Mouse (Mus musculus): ENCODE measurements around the gene Rufy3. TPM values are rescaled to one million over a fixed set of nuclear protein-coding genes. Genes with fewer than 3 reads are reported as not detected.

The Rufy3 gene
- polyA plus RNA-seq, 1 experiment from 2014 or later: 20.9 TPM

GRCm38 (mm10) chr5:88604641-88605358 is 40.0 kb downstream of the Rufy3 start:
- Histone ChIP-seq H3K27ac (no peak overlapping the region), H3K27me3 (replicated peaks) (no peaks in the 10 kb centered on the region), H3K4me2 (replicated peaks) (no peak overlapping the region), H3K36me3 (no peaks in the 10 kb centered on the region), H3K4me1 (replicated peaks) (no peaks in the 10 kb centered on the region), H3K9me3 (no peaks in the 10 kb centered on the region), H3K9ac (no peak overlapping the region), H3K4me3 (replicated peaks) (no peak overlapping the region)
- 92% methylated on average over 7 of the region's 7 CpGs for WGBS
- ATAC-seq: no peak

GRCm38 (mm10) chr5:88614129-88614528 is 49.3 kb downstream of the Rufy3 start:
- H3K36me3 ChIP-seq: no peaks in the 10 kb centered on the region
- WGBS: 96% methylated on average over 1 of the region's 1 CpGs
- no peak overlapping the region for H3K9ac ChIP-seq
- no peaks in the 10 kb centered on the region for H3K4me1 ChIP-seq (replicated peaks)
- no peak overlapping the region for H3K4me2 ChIP-seq (replicated peaks)
- H3K27me3 ChIP-seq (replicated peaks): no peaks in the 10 kb centered on the region
- no peak overlapping the region for H3K27ac ChIP-seq
- H3K4me3 ChIP-seq (replicated peaks): no peak overlapping the region
- no peaks in the 10 kb centered on the region for H3K9me3 ChIP-seq
- no peak for ATAC-seq

GRCm38 (mm10) chr5:88616988-88617387 is 52.1 kb downstream of the Rufy3 start:
- no peak overlapping the region for H3K4me3 ChIP-seq (replicated peaks)
- no peak overlapping the region for H3K4me2 ChIP-seq (replicated peaks)
- no peaks in the 10 kb centered on the region for H3K27me3 ChIP-seq (replicated peaks)
- WGBS: 76% methylated on average over 4 of the region's 4 CpGs
- no peak overlapping the region for H3K9ac ChIP-seq
- no peaks in the 10 kb centered on the region for H3K9me3 ChIP-seq
- no peak for ATAC-seq
- no peak overlapping the region for H3K27ac ChIP-seq
- H3K36me3 ChIP-seq: no peaks in the 10 kb centered on the region
- H3K4me1 ChIP-seq (replicated peaks): no peaks in the 10 kb centered on the region

GRCm38 (mm10) chr5:88627545-88627944 is 62.7 kb downstream of the Rufy3 start:
- H3K4me2 ChIP-seq (replicated peaks): no peak overlapping the region
- 77% methylated on average over 4 of the region's 4 CpGs for WGBS
- H3K36me3 ChIP-seq: 0 out of 2 replicates have a peak, but pooled peaks cover 4% of the 10 kb centered on the region
- no peaks in the 10 kb centered on the region for H3K27me3 ChIP-seq (replicated peaks)
- no peak overlapping the region for H3K9ac ChIP-seq
- no peaks in the 10 kb centered on the region for H3K4me1 ChIP-seq (replicated peaks)
- H3K9me3 ChIP-seq: no peaks in the 10 kb centered on the region
- peak; percentile 76 for ATAC-seq
- no peak overlapping the region for H3K4me3 ChIP-seq (replicated peaks)
- H3K27ac ChIP-seq: no peak overlapping the region

GRCm38 (mm10) chr5:88629125-88629524 is 64.3 kb downstream of the Rufy3 start:
- H3K4me3 ChIP-seq (replicated peaks): no peak overlapping the region
- H3K9me3 ChIP-seq: no peaks in the 10 kb centered on the region
- no peak overlapping the region for H3K9ac ChIP-seq
- WGBS: 65% methylated on average over 11 of the region's 11 CpGs
- H3K27ac ChIP-seq: no peak overlapping the region
- 0 out of 2 replicates have a peak, but pooled peaks cover 4% of the 10 kb centered on the region for H3K36me3 ChIP-seq
- no peak overlapping the region for H3K4me2 ChIP-seq (replicated peaks)
- H3K4me1 ChIP-seq (replicated peaks): no peaks in the 10 kb centered on the region
- no peak for ATAC-seq
- H3K27me3 ChIP-seq (replicated peaks): no peaks in the 10 kb centered on the region

- WGBS: 83% methylated on average over 8 of the region's 8 CpGs
Measured at GRCm38 (mm10) chr5:88629987-88630386, 65.1 kb downstream of the Rufy3 start.

GRCm38 (mm10) chr5:88630883-88631282 is 66.0 kb downstream of the Rufy3 start:
- ATAC-seq: no peak
- Histone ChIP-seq H3K4me1 (replicated peaks) (no peaks in the 10 kb centered on the region), H3K36me3 (0 out of 2 replicates have a peak, but pooled peaks cover 6% of the 10 kb centered on the region), H3K27ac (no peak overlapping the region), H3K4me3 (replicated peaks) (no peak overlapping the region), H3K9me3 (no peaks in the 10 kb centered on the region), H3K9ac (no peak overlapping the region), H3K4me2 (replicated peaks) (no peak overlapping the region), H3K27me3 (replicated peaks) (no peaks in the 10 kb centered on the region)
- WGBS: 63% methylated on average over 3 of the region's 3 CpGs

More at GRCm38 (mm10) chr5:88629987-88630386, 65.1 kb downstream of the Rufy3 start:
- no peak overlapping the region for H3K27ac ChIP-seq
- no peaks in the 10 kb centered on the region for H3K27me3 ChIP-seq (replicated peaks)
- no peak for ATAC-seq
- no peak overlapping the region for H3K4me2 ChIP-seq (replicated peaks)
- no peaks in the 10 kb centered on the region for H3K9me3 ChIP-seq
- 0 out of 2 replicates have a peak, but pooled peaks cover 4% of the 10 kb centered on the region for H3K36me3 ChIP-seq
- no peak overlapping the region for H3K4me3 ChIP-seq (replicated peaks)
- no peak overlapping the region for H3K9ac ChIP-seq
- H3K4me1 ChIP-seq (replicated peaks): no peaks in the 10 kb centered on the region

- H3K4me3 ChIP-seq (replicated peaks): no peak overlapping the region
- H3K9ac ChIP-seq: no peak overlapping the region
- no peaks in the 10 kb centered on the region for H3K4me1 ChIP-seq (replicated peaks)
- H3K27me3 ChIP-seq (replicated peaks): no peaks in the 10 kb centered on the region
- 0 out of 2 replicates have a peak, but pooled peaks cover 6% of the 10 kb centered on the region for H3K36me3 ChIP-seq
- no peaks in the 10 kb centered on the region for H3K9me3 ChIP-seq
- H3K4me2 ChIP-seq (replicated peaks): no peak overlapping the region
- H3K27ac ChIP-seq: no peak overlapping the region
- ATAC-seq: no peak
- WGBS: 80% methylated on average over 5 of the region's 5 CpGs
Measured at GRCm38 (mm10) chr5:88631545-88631944, 66.7 kb downstream of the Rufy3 start.

GRCm38 (mm10) chr5:88632463-88632862 is 67.6 kb downstream of the Rufy3 start:
- 85% methylated on average over 9 of the region's 9 CpGs for WGBS
- no peak for ATAC-seq
- H3K36me3 ChIP-seq: 0 out of 2 replicates have a peak, but pooled peaks cover 6% of the 10 kb centered on the region

GRCm38 (mm10) chr5:88634076-88634475 is 69.2 kb downstream of the Rufy3 start:
- H3K9me3 ChIP-seq: no peaks in the 10 kb centered on the region
- 90% methylated on average over 5 of the region's 5 CpGs for WGBS
- no peak overlapping the region for H3K4me2 ChIP-seq (replicated peaks)
- no peak overlapping the region for H3K9ac ChIP-seq
- no peak overlapping the region for H3K4me3 ChIP-seq (replicated peaks)
- no peak overlapping the region for H3K27ac ChIP-seq
- no peak for ATAC-seq
- no peaks in the 10 kb centered on the region for H3K4me1 ChIP-seq (replicated peaks)
- H3K36me3 ChIP-seq: 0 out of 2 replicates have a peak, but pooled peaks cover 6% of the 10 kb centered on the region
- no peaks in the 10 kb centered on the region for H3K27me3 ChIP-seq (replicated peaks)

More at GRCm38 (mm10) chr5:88632463-88632862, 67.6 kb downstream of the Rufy3 start:
- H3K9me3 ChIP-seq: no peaks in the 10 kb centered on the region
- H3K9ac ChIP-seq: no peak overlapping the region
- no peaks in the 10 kb centered on the region for H3K4me1 ChIP-seq (replicated peaks)
- H3K4me3 ChIP-seq (replicated peaks): no peak overlapping the region
- H3K27me3 ChIP-seq (replicated peaks): no peaks in the 10 kb centered on the region
- H3K27ac ChIP-seq: no peak overlapping the region
- H3K4me2 ChIP-seq (replicated peaks): no peak overlapping the region

GRCm38 (mm10) chr5:88642786-88643185 is 77.9 kb downstream of the Rufy3 start:
- no peaks in the 10 kb centered on the region for H3K4me1 ChIP-seq (replicated peaks)
- H3K27me3 ChIP-seq (replicated peaks): no peaks in the 10 kb centered on the region
- 78% methylated on average over 9 of the region's 9 CpGs for WGBS
- H3K4me3 ChIP-seq (replicated peaks): no peak overlapping the region
- ATAC-seq: no peak
- H3K9ac ChIP-seq: no peak overlapping the region
- peaks cover 19% of the 10 kb centered on the region for H3K36me3 ChIP-seq
- no peaks in the 10 kb centered on the region for H3K9me3 ChIP-seq
- no peak overlapping the region for H3K4me2 ChIP-seq (replicated peaks)
- H3K27ac ChIP-seq: no peak overlapping the region

- 92% methylated on average over 9 of the region's 9 CpGs for WGBS
- no peak overlapping the region for H3K9ac ChIP-seq
- ATAC-seq: no peak
Measured at GRCm38 (mm10) chr5:88643491-88643890, 78.7 kb downstream of the Rufy3 start.

GRCm38 (mm10) chr5:88644901-88645300 is 80.1 kb downstream of the Rufy3 start:
- no peak for ATAC-seq
- 78% methylated on average over 2 of the region's 2 CpGs for WGBS
- Histone ChIP-seq H3K4me3 (replicated peaks) (no peak overlapping the region), H3K27ac (no peak overlapping the region), H3K4me2 (replicated peaks) (no peak overlapping the region), H3K9me3 (no peaks in the 10 kb centered on the region), H3K9ac (no peak overlapping the region), H3K36me3 (peaks cover 27% of the 10 kb centered on the region), H3K4me1 (replicated peaks) (no peaks in the 10 kb centered on the region), H3K27me3 (replicated peaks) (no peaks in the 10 kb centered on the region)

More at GRCm38 (mm10) chr5:88643491-88643890, 78.7 kb downstream of the Rufy3 start:
- Histone ChIP-seq H3K4me1 (replicated peaks) (no peaks in the 10 kb centered on the region), H3K27ac (no peak overlapping the region), H3K9me3 (no peaks in the 10 kb centered on the region), H3K4me2 (replicated peaks) (no peak overlapping the region), H3K27me3 (replicated peaks) (no peaks in the 10 kb centered on the region), H3K4me3 (replicated peaks) (no peak overlapping the region), H3K36me3 (peaks cover 24% of the 10 kb centered on the region)

All from intestine, embryonic 15.5 days (tissue).